Mouse (Mus musculus): ENCODE results near the gene Itpkb. TPM values are rescaled to one million over a fixed set of nuclear protein-coding genes. Genes with fewer than 3 reads are reported as not detected.

Gene Itpkb
- total and polyA plus RNA-seq, 3 experiments = 4.2 to 14.4 (median 10.6) TPM

DNA sequence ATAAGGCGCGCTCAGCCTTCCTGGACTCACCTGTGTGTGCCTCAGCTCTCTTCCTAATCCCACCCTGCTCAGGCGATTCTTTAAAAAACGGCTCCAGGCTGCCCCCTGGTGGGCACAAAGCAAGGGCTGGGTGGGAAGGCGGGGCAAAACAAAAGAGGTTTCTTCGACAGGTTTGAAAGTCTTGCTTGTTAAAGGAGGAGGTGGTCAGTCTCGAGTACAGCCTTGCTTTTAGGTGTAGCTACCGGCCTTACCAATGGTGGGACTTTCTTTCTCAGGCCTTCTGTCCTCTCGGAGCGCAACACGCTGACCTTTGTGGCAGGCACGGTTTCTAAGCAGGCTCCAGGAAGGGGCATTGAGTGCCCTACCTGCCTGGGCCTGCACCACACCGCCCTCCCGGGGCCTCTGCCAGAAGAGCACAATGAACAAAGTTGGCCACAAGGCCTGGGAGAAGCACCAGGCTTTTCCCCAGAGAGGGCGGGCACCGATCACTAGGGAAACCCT lies 76.9 kb downstream of the Itpkb start (continued):
- TF ChIP-seq ELF1 (IDR thresholded peaks at IDR 0.05; ENCODE audit: low read depth, low read length) (peak; percentile 3; the same call in 1 of the 2 replicates), MYC (IDR thresholded peaks at IDR 0.05; ENCODE audit: low read depth, low read length) (peak; percentile 33; the same call in 1 of the 2 replicates), USF2 (conservative IDR thresholded peaks at IDR 0.05; ENCODE audit: low read depth, low read length) (no peak), UBTF (IDR thresholded peaks at IDR 0.05; ENCODE audit: low read depth, low read length) (no peak), PAX5 (IDR thresholded peaks at IDR 0.05; ENCODE audit: low read length) (no peak), EP300 (IDR thresholded peaks at IDR 0.05; ENCODE audit: low read length) (no peak), MAX (IDR thresholded peaks at IDR 0.05; ENCODE audit: low read length) (no peak), MXI1 (IDR thresholded peaks at IDR 0.05; ENCODE audit: low read depth, low read length) (peak; percentile 69; the same call in 1 of the 2 replicates), CHD1 (IDR thresholded peaks at IDR 0.05; ENCODE audit: low read depth, low read length) (0 out of 2 replicates have a peak, but pooled peaks have one; percentile 24)

DNA sequence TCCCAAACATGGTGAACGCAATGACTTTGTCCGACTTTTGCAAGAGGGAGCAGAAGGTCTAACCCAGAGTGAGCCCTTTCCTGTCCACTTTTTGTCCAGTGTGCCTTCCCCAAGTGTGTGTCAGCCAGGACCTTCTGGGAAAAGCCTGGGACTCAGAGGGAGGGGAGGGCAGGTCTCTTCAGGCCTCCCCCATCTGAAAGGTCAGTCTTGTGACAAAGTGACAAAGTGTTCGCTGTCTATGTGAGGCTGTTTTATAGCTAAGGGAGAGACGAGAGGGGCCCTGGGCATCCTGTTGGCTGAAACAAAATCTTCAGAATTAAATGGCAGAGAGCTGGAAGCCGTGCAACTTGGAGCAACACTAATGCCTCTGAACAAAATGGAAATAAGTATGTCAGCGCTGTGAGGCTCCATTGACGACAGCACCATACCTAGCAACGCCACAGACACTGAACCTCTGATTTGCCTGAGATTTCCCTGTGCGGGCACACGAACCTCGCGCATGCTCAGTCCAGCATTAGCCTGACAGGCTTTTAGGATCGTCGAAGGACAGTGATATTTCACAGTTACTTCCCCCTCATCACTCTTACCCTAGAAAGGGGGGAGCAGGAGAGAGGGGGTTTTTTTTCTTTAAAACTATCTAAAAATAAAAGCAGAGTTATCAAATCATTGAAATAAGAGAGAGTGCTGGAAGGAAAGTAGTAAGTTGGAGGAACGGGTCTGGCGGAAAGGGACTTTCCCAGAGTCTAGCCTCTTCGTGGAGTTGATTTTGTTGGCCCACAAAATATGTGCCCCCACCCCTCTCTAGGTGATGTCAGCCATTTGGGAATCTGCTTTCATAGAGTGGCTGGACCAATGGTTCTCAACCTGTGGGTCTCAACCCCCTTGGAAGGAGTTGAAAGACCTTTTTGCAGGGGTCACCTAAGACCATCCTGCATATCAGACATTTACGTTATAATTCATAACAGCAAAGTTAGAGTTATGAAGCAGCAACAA lies 77.7 kb downstream of the Itpkb start:
- Histone ChIP-seq H3K79me2 (replicated peaks; ENCODE audit: control insufficient read depth, extremely low read depth, insufficient read depth, poor library complexity, severe bottlenecking) (0 out of 2 replicates have a peak, but pooled peaks cover 3% of the 10 kb centered on the region), H3K27me3 (replicated peaks) (no peaks in the 10 kb centered on the region), H3K4me3 (replicated peaks in 1 of 3; ENCODE audit: low read depth in 2 of 3, low read length in 2 of 3, poor library complexity in 1 of 3) (peak overlapping the region in 1 of 3 experiments; percentile 19), H3K9me3 (replicated peaks; ENCODE audit: low read length) (no peaks in the 10 kb centered on the region), H3K9ac (ENCODE audit: insufficient read depth, low read depth) (peak overlapping the region; percentile 68), H3K4me1 (ENCODE audit: control insufficient read depth in 1 of 2, insufficient read depth in 2 of 2) (peaks cover 62 to 81% of the 10 kb centered on the region in 2 experiments), H3K36me3 (replicated peaks in 1 of 2; ENCODE audit: control insufficient read depth in 1 of 2, insufficient read depth in 1 of 2, low read length in 1 of 2) (peaks cover 8 to 15% of the 10 kb centered on the region in 2 experiments), H3K27ac (ENCODE audit: insufficient read depth, low read depth) (peak overlapping the region; percentile 99), H3K4me2 (ENCODE audit: insufficient read depth, low read depth, poor library complexity, severe bottlenecking) (peak overlapping the region; percentile 80)
- in situ Hi-C loops (cut with MboI; ENCODE audit: low pct_ligation_motif_present, low pct_unique_long_range_greater_than_20kb, low sequenced_read_pairs) = loop anchor here (5.0 to 25.0 kb wide), 3 partner anchors 73 to 546 kb away; partner anchors contain the start of gene Itpkb
- DNase-seq (ENCODE audit: extremely low read depth) = peak; percentile 98
- dilution Hi-C loops (cut with MboI; ENCODE audit: extremely low pct_ligation_motif_present, extremely low pct_unique_long_range_greater_than_20kb, low sequenced_read_pairs) = no loop called here
- TF ChIP-seq CHD1 (IDR thresholded peaks at IDR 0.05; ENCODE audit: low read depth, low read length) (peak; percentile 29; the same call in 1 of the 2 replicates), NELFE (IDR thresholded peaks at IDR 0.05; ENCODE audit: low read depth, low read length) (no peak), ELF1 (IDR thresholded peaks at IDR 0.05; ENCODE audit: low read depth, low read length) (no peak), HCFC1 (IDR thresholded peaks at IDR 0.05; ENCODE audit: low read depth, low read length) (no peak; the same call in 1 of the 2 replicates), GABPA (IDR thresholded peaks at IDR 0.05; ENCODE audit: insufficient replicate concordance, low read depth, low read length) (no peak), MAFK (IDR thresholded peaks at IDR 0.05; ENCODE audit: insufficient replicate concordance, low read length) (peak; percentile 30; the same call in 1 of the 2 replicates), MEF2A (IDR thresholded peaks at IDR 0.05; ENCODE audit: borderline replicate concordance, low read depth, low read length) (0 out of 2 replicates have a peak, but pooled peaks have one; percentile 12), SMC3 (IDR thresholded peaks at IDR 0.05; ENCODE audit: low read depth, low read length) (no peak), CTCF (conservative IDR thresholded peaks at IDR 0.05 in 1 of 2, IDR thresholded peaks at IDR 0.05 in 1 of 2; ENCODE audit: low read depth in 2 of 2, low read length in 2 of 2) (no peak), NRF1 (IDR thresholded peaks at IDR 0.05; ENCODE audit: low read depth, low read length) (peak; percentile 92), ZNF384 (IDR thresholded peaks at IDR 0.05; ENCODE audit: low read depth, low read length) (no peak; the same call in 1 of the 2 replicates), IRF4 (IDR thresholded peaks at IDR 0.05; ENCODE audit: low read depth, low read length) (no peak; the same call in 1 of the 2 replicates), E2F4 (IDR thresholded peaks at IDR 0.05; ENCODE audit: insufficient replicate concordance, low read depth, low read length) (no peak), RAD21 (IDR thresholded peaks at IDR 0.05; ENCODE audit: low read depth, low read length) (no peak), MYC (IDR thresholded peaks at IDR 0.05; ENCODE audit: low read depth, low read length) (no peak; the same call in 1 of the 2 replicates), CHD2 (IDR thresholded peaks at IDR 0.05; ENCODE audit: low read length) (0 out of 2 replicates have a peak, but pooled peaks have one; percentile 32), TBP (conservative IDR thresholded peaks at IDR 0.05; ENCODE audit: low read depth, low read length) (peak; percentile 65; the same call in 1 of the 2 replicates), BHLHE40 (IDR thresholded peaks at IDR 0.05; ENCODE audit: low read depth, low read length) (peak; percentile 16; the same call in 1 of the 2 replicates), TCF12 (IDR thresholded peaks at IDR 0.05; ENCODE audit: low read depth, low read length) (peak; percentile 41; the same call in 1 of the 2 replicates), ETS1 (conservative IDR thresholded peaks at IDR 0.05; ENCODE audit: low read depth, low read length) (peak; percentile 74), MAZ (IDR thresholded peaks at IDR 0.05; ENCODE audit: low read depth, low read length) (peak; percentile 94), MAX (IDR thresholded peaks at IDR 0.05; ENCODE audit: low read length) (no peak), EP300 (IDR thresholded peaks at IDR 0.05; ENCODE audit: low read length) (peak; percentile 40; the same call in 1 of the 2 replicates), ZKSCAN1 (IDR thresholded peaks at IDR 0.05; ENCODE audit: borderline replicate concordance, low read depth, low read length) (no peak), PAX5 (IDR thresholded peaks at IDR 0.05; ENCODE audit: low read length) (no peak), POLR2A (IDR thresholded peaks at IDR 0.05; ENCODE audit: low read depth, low read length) (peak; percentile 49), USF1 (IDR thresholded peaks at IDR 0.05; ENCODE audit: low read depth, low read length) (no peak), POLR2AphosphoS2 (IDR thresholded peaks at IDR 0.05; ENCODE audit: low read depth, low read length) (0 out of 2 replicates have a peak, but pooled peaks have one; percentile 44), MXI1 (IDR thresholded peaks at IDR 0.05; ENCODE audit: low read depth, low read length) (peak; percentile 40; the same call in 1 of the 2 replicates)

Data from CH12.LX (cell line).